Mouse (Mus musculus) thymus, adult 2 months (tissue): ENCODE results near the gene Cage1.

ENCODE experiments used
- CTCF ChIP-seq: fragments of 200-500 bp; IDR thresholded peaks from 2 replicates; pipeline ENCODE4 v1.5.1; 2012; ENCODE audit warnings: mild to moderate bottlenecking, control low read depth, low read length, moderate library complexity, borderline replicate concordance; ENCODE audit not compliant: control insufficient read depth, poor library complexity, insufficient read depth; ENCODE audit errors: extremely low read depth
- POLR2A ChIP-seq: fragments of 200-500 bp; IDR thresholded peaks from 2 replicates; pipeline ENCODE4 v1.6.1; 2012; ENCODE audit warnings: mild to moderate bottlenecking, low read length, control low read depth, moderate library complexity; ENCODE audit not compliant: control insufficient read depth, poor library complexity, insufficient read depth; ENCODE audit errors: extremely low read depth

DNA sequence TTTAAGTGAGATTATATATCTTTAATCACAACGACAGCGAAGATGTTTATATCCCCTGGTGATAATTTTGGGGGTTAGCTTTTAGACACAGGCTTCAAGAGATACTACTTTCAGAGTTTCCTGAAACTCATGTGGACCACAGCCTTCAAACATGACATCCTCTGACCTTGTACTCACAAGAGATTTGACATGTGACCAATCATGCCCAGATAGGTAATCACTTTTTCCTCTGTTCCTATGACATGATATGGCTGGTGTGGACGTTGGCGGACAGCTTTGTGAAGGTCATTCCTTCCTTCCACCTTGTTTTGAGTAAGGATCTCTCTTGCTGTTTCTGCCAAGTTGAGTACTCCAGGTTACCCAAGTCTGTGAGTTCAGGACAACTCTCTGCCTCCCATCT lies 8.5 kb downstream of the Cage1 start:
- no peak for TF ChIP-seq POLR2A
- TF ChIP-seq CTCF: no peak
